Mouse (Mus musculus) embryonic facial prominence, embryonic 14.5 days (tissue): ENCODE data around the gene Srsf12. TPM values are rescaled to one million over a fixed set of nuclear protein-coding genes. Genes with fewer than 3 reads are reported as not detected.
A peak's percentile ranks its signal among the peaks of the same experiment; 100 is the strongest.

Experiments used
- ATAC-seq: fragments of 200-750 bp; cut with Nextera tagmentation; 2 replicates; pipeline ENCODE4 v1.8.0; 2017; ENCODE audit warnings: low read depth, moderate number of reproducible peaks, moderate TSS enrichment
- DNase-seq: peaks from one replicate; pipeline ENCODE4 v3.0.0-alpha.2; 2015; ENCODE audit warnings: low spot score
- H3K27ac ChIP-seq: fragments of 300-500 bp; sonication (generic); replicated peaks from 2 replicates; pipeline ENCODE4 v1.5.1; 2014; ENCODE audit warnings: low read depth, mild to moderate bottlenecking, low read length, moderate library complexity
- H3K27me3 ChIP-seq: fragments of 300-500 bp; sonication (generic); replicated peaks from 2 replicates; pipeline ENCODE4 v1.6.1; 2014; ENCODE audit warnings: low read length; ENCODE audit not compliant: control insufficient read depth, insufficient read depth
- H3K36me3 ChIP-seq: fragments of 300-500 bp; sonication (generic); 2 replicates; pipeline ENCODE4 v1.6.1; 2014; ENCODE audit warnings: low read length, mixed read lengths; ENCODE audit not compliant: control insufficient read depth, insufficient read depth
- H3K4me1 ChIP-seq: fragments of 300-500 bp; sonication (generic); 2 replicates; pipeline ENCODE4 v1.6.1; 2014; ENCODE audit warnings: antibody characterized with exemption, low read length; ENCODE audit not compliant: control insufficient read depth, insufficient read depth
- H3K4me2 ChIP-seq: fragments of 300-500 bp; sonication (generic); 2 replicates; pipeline ENCODE4 v1.6.1; 2014; ENCODE audit warnings: low read depth, mild to moderate bottlenecking, low read length, moderate library complexity, mixed read lengths
- H3K4me3 ChIP-seq: fragments of 300-500 bp; sonication (generic); 2 replicates; pipeline ENCODE4 v1.5.1; 2014; ENCODE audit warnings: low read depth, mild to moderate bottlenecking, low read length
- H3K9ac ChIP-seq: fragments of 300-500 bp; sonication (generic); 2 replicates; pipeline ENCODE4 v1.6.1; 2014; ENCODE audit warnings: low read depth, mild to moderate bottlenecking, low read length, moderate library complexity, mixed read lengths
- H3K9me3 ChIP-seq: fragments of 300-500 bp; sonication (generic); 2 replicates; pipeline ENCODE4 v1.6.1; 2016; ENCODE audit warnings: low read length; ENCODE audit not compliant: control insufficient read depth
- WGBS: fragments of 180-500 bp; shearing (Covaris S2); extraction: QIAGEN DNeasy Blood & Tissue Kit; methylation state at CpG from one replicate; pipeline ENCODE4 v1.1.7; 2014; 5-methylcytosine and 5-hydroxymethylcytosine counted together
- polyA plus RNA-seq: library from polyadenylated mRNA; unstranded; fragments of >200 nt; fragmentation: Nextera tagmentation; extraction: Ambion mirVana; gene quantifications from 2 replicates; pipeline ENCODE4 v1.2.1, GENCODE M21; 2014

Gene Srsf12
- polyA plus RNA-seq, 1 experiment from 2014 or later = 14.4 TPM

- no peaks in the 10 kb centered on the region for H3K27me3 ChIP-seq
- DNase-seq (no peak), ATAC-seq (no peak)
- no peak overlapping the region for H3K9ac ChIP-seq
- 0 out of 2 replicates have a peak, but pooled peaks cover 4% of the 10 kb centered on the region for H3K36me3 ChIP-seq
- no peak overlapping the region for H3K4me2 ChIP-seq
- H3K4me3 ChIP-seq = no peak overlapping the region
- H3K4me1 ChIP-seq = peaks cover 4% of the 10 kb centered on the region; the same call in 1 of the 2 replicates
- WGBS = 36% methylated on average over 1 of the region's 1 CpGs
- no peak overlapping the region for H3K27ac ChIP-seq
- no peaks in the 10 kb centered on the region for H3K9me3 ChIP-seq
Observed at GRCm38 (mm10) chr4:33221847-33222246, 13.1 kb downstream of the Srsf12 start.

GRCm38 (mm10) chr4:33224003-33224675 is 15.3 kb downstream of the Srsf12 start:
- 0 out of 2 replicates have a peak, but pooled peaks cover 7% of the 10 kb centered on the region for H3K36me3 ChIP-seq
- peaks cover 4% of the 10 kb centered on the region; the same call in 1 of the 2 replicates for H3K4me1 ChIP-seq
- H3K9me3 ChIP-seq = no peaks in the 10 kb centered on the region
- no peaks in the 10 kb centered on the region for H3K27me3 ChIP-seq
- 0 out of 2 replicates have a peak overlapping the region, but pooled peaks have one; percentile 10 for H3K27ac ChIP-seq
- 42% methylated on average over 7 of the region's 7 CpGs for WGBS
- no peak overlapping the region for H3K4me2 ChIP-seq
- H3K4me3 ChIP-seq = no peak overlapping the region
- no peak overlapping the region for H3K9ac ChIP-seq
- peak; percentile 48 for DNase-seq
- ATAC-seq = peak; percentile 75

- no peak overlapping the region for H3K4me3 ChIP-seq
- ATAC-seq (no peak), DNase-seq (no peak)
- no peaks in the 10 kb centered on the region for H3K27me3 ChIP-seq
- no peaks in the 10 kb centered on the region for H3K9me3 ChIP-seq
- H3K4me2 ChIP-seq = no peak overlapping the region
- 88% methylated on average over 7 of the region's 7 CpGs for WGBS
- H3K36me3 ChIP-seq = 0 out of 2 replicates have a peak, but pooled peaks cover 7% of the 10 kb centered on the region
- no peak overlapping the region for H3K9ac ChIP-seq
- no peak overlapping the region for H3K27ac ChIP-seq
- H3K4me1 ChIP-seq = peaks cover 4% of the 10 kb centered on the region; the same call in 1 of the 2 replicates
Observed at GRCm38 (mm10) chr4:33227164-33227563, 18.4 kb downstream of the Srsf12 start.

GRCm38 (mm10) chr4:33229639-33230038 is 20.8 kb downstream of the Srsf12 start:
- no peak overlapping the region for H3K4me3 ChIP-seq
- 67% methylated on average over 4 of the region's 4 CpGs for WGBS
- no peak overlapping the region for H3K4me2 ChIP-seq
- peaks cover 1% of the 10 kb centered on the region; the same call in 1 of the 2 replicates for H3K4me1 ChIP-seq
- H3K27me3 ChIP-seq = no peaks in the 10 kb centered on the region
- no peaks in the 10 kb centered on the region for H3K9me3 ChIP-seq
- no peak overlapping the region for H3K27ac ChIP-seq
- 0 out of 2 replicates have a peak, but pooled peaks cover 7% of the 10 kb centered on the region for H3K36me3 ChIP-seq
- DNase-seq (no peak), ATAC-seq (no peak)
- H3K9ac ChIP-seq = no peak overlapping the region

- H3K4me1 ChIP-seq = no peaks in the 10 kb centered on the region
- WGBS = 88% methylated on average over 18 of the region's 18 CpGs
- no peak for ATAC-seq
Observed at GRCm38 (mm10) chr4:33230881-33231280, 22.1 kb downstream of the Srsf12 start.

GRCm38 (mm10) chr4:33242536-33242935 is 33.7 kb downstream of the Srsf12 start:
- WGBS = 54% methylated on average over 5 of the region's 5 CpGs
- no peak overlapping the region for H3K4me2 ChIP-seq

More at GRCm38 (mm10) chr4:33230881-33231280, 22.1 kb downstream of the Srsf12 start:
- no peaks in the 10 kb centered on the region for H3K27me3 ChIP-seq
- H3K9ac ChIP-seq = no peak overlapping the region
- H3K4me3 ChIP-seq = no peak overlapping the region
- 0 out of 2 replicates have a peak, but pooled peaks cover 7% of the 10 kb centered on the region for H3K36me3 ChIP-seq
- DNase-seq = no peak
- H3K4me2 ChIP-seq = no peak overlapping the region
- no peaks in the 10 kb centered on the region for H3K9me3 ChIP-seq
- H3K27ac ChIP-seq = no peak overlapping the region

GRCm38 (mm10) chr4:33243016-33243758 is 34.4 kb downstream of the Srsf12 start:
- peaks cover 39% of the 10 kb centered on the region for H3K36me3 ChIP-seq
- 76% methylated on average over 12 of the region's 12 CpGs for WGBS
- no peak for DNase-seq
- no peak overlapping the region for H3K4me2 ChIP-seq
- no peak overlapping the region for H3K9ac ChIP-seq
- peaks cover 12% of the 10 kb centered on the region; the same call in 1 of the 2 replicates for H3K4me1 ChIP-seq
- no peaks in the 10 kb centered on the region for H3K9me3 ChIP-seq
- H3K27ac ChIP-seq = no peak overlapping the region
- no peak for ATAC-seq
- H3K27me3 ChIP-seq = no peaks in the 10 kb centered on the region
- no peak overlapping the region for H3K4me3 ChIP-seq

More at GRCm38 (mm10) chr4:33242536-33242935, 33.7 kb downstream of the Srsf12 start:
- H3K9me3 ChIP-seq = no peaks in the 10 kb centered on the region
- peaks cover 12% of the 10 kb centered on the region; the same call in 1 of the 2 replicates for H3K4me1 ChIP-seq
- ATAC-seq = peak; percentile 26; the same call in 1 of the 2 replicates
- peaks cover 39% of the 10 kb centered on the region for H3K36me3 ChIP-seq
- no peaks in the 10 kb centered on the region for H3K27me3 ChIP-seq
- no peak overlapping the region; the same call in 1 of the 2 replicates for H3K27ac ChIP-seq
- peak; percentile 72 for DNase-seq
- no peak overlapping the region for H3K9ac ChIP-seq
- H3K4me3 ChIP-seq = no peak overlapping the region

GRCm38 (mm10) chr4:33243921-33244320 is 35.1 kb downstream of the Srsf12 start:
- no peak overlapping the region; the same call in 1 of the 2 replicates for H3K27ac ChIP-seq
- H3K4me2 ChIP-seq = no peak overlapping the region
- H3K4me3 ChIP-seq = no peak overlapping the region
- H3K27me3 ChIP-seq = no peaks in the 10 kb centered on the region
- no peak overlapping the region for H3K9ac ChIP-seq
- no peak for DNase-seq
- peaks cover 39% of the 10 kb centered on the region for H3K36me3 ChIP-seq
- H3K9me3 ChIP-seq = no peaks in the 10 kb centered on the region
- 86% methylated on average over 4 of the region's 4 CpGs for WGBS
- peaks cover 12% of the 10 kb centered on the region; the same call in 1 of the 2 replicates for H3K4me1 ChIP-seq
- no peak for ATAC-seq
